Mouse (Mus musculus) forebrain, embryonic 13.5 days (tissue): ENCODE measurements at regions not wholly inside any gene's neighbourhood (a gene's known extent, or its start where the extent isn't known, plus 50 kb on each side); places are given as distances from the start of the nearest gene placed in this dataset.

ENCODE experiments used
- ATAC-seq: fragments of 200-750 bp; cut with Nextera tagmentation; 2 replicates; pipeline ENCODE4 v1.8.0; 2017
- H3K27ac ChIP-seq: fragments of 300-500 bp; sonication (generic); 2 replicates; pipeline ENCODE4 v1.5.1; 2015; ENCODE audit warnings: inconsistent platforms, mild to moderate bottlenecking, moderate library complexity
- H3K27me3 ChIP-seq: fragments of 300-500 bp; sonication (generic); 2 replicates; pipeline ENCODE4 v1.6.1; 2015; ENCODE audit warnings: mild to moderate bottlenecking, inconsistent platforms
- H3K36me3 ChIP-seq: fragments of 300-500 bp; sonication (generic); 2 replicates; pipeline ENCODE4 v1.6.1; 2015; ENCODE audit warnings: mild to moderate bottlenecking, inconsistent platforms; ENCODE audit not compliant: poor library complexity, severe bottlenecking
- H3K4me1 ChIP-seq: fragments of 300-500 bp; sonication (generic); 2 replicates; pipeline ENCODE4 v1.6.1; 2015; ENCODE audit warnings: inconsistent platforms
- H3K4me2 ChIP-seq: fragments of 300-500 bp; sonication (generic); 2 replicates; pipeline ENCODE4 v1.6.1; 2015; ENCODE audit warnings: inconsistent platforms, mild to moderate bottlenecking, moderate library complexity
- H3K4me3 ChIP-seq: fragments of 300-500 bp; sonication (generic); 2 replicates; pipeline ENCODE4 v1.5.1; 2015; ENCODE audit warnings: mild to moderate bottlenecking, inconsistent platforms
- H3K9ac ChIP-seq: fragments of 300-500 bp; sonication (generic); 2 replicates; pipeline ENCODE4 v1.6.1; 2015; ENCODE audit warnings: mild to moderate bottlenecking, inconsistent platforms
- H3K9me3 ChIP-seq: fragments of 300-500 bp; sonication (generic); replicated peaks from 2 replicates; pipeline ENCODE4 v1.6.1; 2016; ENCODE audit warnings: inconsistent platforms
- WGBS: fragments of 180-500 bp; shearing (Covaris S2); methylation state at CpG from one replicate; pipeline ENCODE4 v1.1.7; 2015; 5-methylcytosine and 5-hydroxymethylcytosine counted together

DNA sequence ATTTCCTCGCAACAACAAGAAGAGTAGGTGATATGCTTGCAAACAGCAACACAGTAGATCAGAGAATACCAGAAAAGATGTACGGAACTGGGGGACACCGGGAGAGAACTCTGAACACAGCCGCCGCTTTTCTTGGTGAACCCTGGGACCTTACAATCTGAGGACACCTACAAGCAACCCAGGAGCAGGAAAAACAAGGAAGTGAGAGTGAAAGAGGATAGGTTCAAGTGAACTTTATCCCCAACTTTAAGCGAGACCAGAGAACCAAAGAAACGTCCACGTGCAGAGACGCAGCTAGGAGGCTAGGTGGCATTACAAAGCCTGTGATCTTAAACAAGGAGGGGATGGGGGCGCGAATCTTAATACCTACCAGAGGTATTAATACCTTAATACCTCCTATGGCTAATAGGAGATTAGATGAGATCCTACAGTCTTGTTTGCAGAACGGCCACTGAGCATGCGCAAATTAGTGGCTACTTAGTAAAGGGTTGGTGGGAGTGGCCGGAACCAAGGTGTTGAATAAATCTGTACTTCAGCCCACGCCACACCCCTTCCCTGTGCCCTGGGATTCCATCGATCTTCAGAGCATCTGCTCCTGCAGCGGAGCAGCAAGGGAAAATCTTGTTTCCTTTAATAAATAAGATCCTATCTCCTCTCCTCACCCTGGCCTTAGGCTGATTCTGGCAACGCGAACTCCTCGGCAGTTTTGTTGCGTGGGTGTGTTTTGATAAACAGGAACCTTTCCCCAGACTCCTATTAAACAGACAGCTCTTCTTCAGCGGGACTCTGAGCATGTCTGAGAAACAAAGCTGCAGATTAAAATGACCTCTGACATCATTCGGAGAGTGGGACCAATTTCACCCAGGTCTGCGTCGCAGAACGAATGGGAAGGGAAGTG lies 64.6 kb upstream of the Cdh5 start:
- Histone ChIP-seq H3K36me3 (no peaks in the 10 kb centered on the region), H3K9me3 (no peaks in the 10 kb centered on the region), H3K4me2 (no peak overlapping the region), H3K27me3 (no peaks in the 10 kb centered on the region), H3K4me3 (no peak overlapping the region), H3K27ac (no peak overlapping the region), H3K4me1 (peaks cover 10% of the 10 kb centered on the region), H3K9ac (no peak overlapping the region)
- WGBS = 82% methylated on average over 26 of the region's 26 CpGs
- no peak for ATAC-seq

DNA sequence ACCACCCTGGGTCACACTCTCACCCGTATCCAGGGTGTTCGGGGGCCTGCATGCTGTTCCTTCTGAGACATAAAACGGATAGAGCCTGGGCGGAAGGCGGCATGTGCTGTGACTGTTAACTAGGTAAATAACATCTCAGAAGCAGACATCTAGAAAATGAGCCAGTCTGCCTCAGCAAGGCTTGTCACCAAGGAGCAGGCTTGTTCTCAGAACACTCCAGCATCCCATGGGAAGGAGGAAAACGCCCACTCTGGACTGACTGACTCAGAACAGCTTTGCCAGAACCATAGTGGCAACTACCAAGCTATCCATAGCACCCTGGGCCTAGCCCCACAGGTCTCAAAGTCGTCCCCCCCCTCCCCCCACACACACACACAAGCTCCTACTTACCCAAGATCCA lies 63.8 kb upstream of the Cdh5 start:
- H3K4me1 ChIP-seq = peaks cover 10% of the 10 kb centered on the region
- 83% methylated on average over 7 of the region's 7 CpGs for WGBS

DNA sequence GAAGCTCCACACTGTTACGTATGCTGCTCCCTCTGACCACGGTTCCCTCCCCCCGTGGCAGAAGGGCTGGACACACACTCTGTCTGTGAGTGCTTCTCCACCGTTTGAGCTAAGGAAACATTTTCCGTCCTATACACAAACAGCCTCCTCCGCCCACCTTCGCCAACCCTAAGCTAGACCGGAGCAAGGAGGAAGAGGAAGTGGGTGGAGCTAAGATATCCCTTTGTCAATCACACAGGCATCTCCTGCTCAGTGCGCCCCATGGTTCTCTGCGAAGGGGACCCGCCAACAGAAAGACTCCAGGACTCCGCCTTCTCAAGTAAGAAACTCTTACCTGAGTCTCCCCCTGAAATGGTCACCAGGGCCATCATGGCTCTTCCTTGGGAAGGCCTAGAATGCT lies 61.9 kb upstream of the Cdh5 start:
- Histone ChIP-seq H3K4me2 (no peak overlapping the region), H3K4me3 (no peak overlapping the region), H3K27me3 (no peaks in the 10 kb centered on the region), H3K4me1 (peaks cover 10% of the 10 kb centered on the region), H3K9ac (no peak overlapping the region), H3K9me3 (no peaks in the 10 kb centered on the region), H3K27ac (no peak overlapping the region), H3K36me3 (no peaks in the 10 kb centered on the region)
- 87% methylated on average over 12 of the region's 12 CpGs for WGBS
- ATAC-seq = 0 out of 2 replicates have a peak, but pooled peaks have one; percentile 23

More for the DNA sequence above, 63.8 kb upstream of the Cdh5 start:
- no peaks in the 10 kb centered on the region for H3K36me3 ChIP-seq
- no peaks in the 10 kb centered on the region for H3K27me3 ChIP-seq
- no peak overlapping the region for H3K4me2 ChIP-seq
- H3K4me3 ChIP-seq = no peak overlapping the region
- H3K9me3 ChIP-seq = no peaks in the 10 kb centered on the region
- H3K27ac ChIP-seq = no peak overlapping the region
- H3K9ac ChIP-seq = no peak overlapping the region
- ATAC-seq = no peak

DNA sequence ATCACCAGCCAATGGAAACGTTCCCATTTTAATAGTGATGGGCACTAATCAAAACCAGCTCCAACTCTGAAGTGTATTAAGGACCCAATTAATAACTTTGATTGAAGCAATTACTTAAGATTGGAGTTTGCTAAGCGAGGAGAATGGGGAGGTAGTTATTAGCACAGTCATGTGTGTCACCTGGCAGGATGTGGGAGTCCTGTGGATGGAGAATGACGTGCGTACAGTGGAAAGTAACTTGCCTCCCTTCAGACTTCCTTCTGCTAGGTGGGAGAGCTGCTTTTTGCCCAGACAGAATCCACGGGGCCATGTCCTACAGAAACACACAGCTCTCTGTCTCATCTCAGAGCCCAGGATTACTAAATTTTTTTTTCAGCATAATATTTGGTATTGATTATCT lies 59.9 kb upstream of the Cdh5 start:
- Histone ChIP-seq H3K4me2 (no peak overlapping the region), H3K9ac (no peak overlapping the region), H3K27me3 (no peaks in the 10 kb centered on the region), H3K9me3 (no peaks in the 10 kb centered on the region), H3K4me1 (peaks cover 10% of the 10 kb centered on the region), H3K27ac (no peak overlapping the region), H3K4me3 (no peak overlapping the region), H3K36me3 (no peaks in the 10 kb centered on the region)
- ATAC-seq = no peak
- 61% methylated on average over 5 of the region's 5 CpGs for WGBS

DNA sequence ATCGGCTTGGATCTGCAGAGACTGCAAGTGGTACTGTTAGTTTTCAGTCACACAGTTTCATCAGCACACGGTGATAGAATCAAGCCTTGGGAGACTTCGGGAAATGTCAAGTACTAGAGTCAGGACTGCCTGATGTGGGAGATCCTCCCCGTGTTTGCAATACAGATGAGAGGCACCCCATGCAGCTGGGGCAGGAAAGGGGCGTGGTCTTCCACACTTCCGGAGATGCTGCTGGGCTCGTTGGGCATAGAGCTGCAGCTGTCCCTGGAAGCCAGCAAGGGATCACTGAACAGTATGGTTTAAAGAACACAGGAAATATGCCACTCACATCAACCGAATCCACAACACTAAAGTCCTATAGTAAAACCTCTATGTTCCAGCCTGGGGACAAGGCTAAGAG lies 59.0 kb upstream of the Cdh5 start:
- Histone ChIP-seq H3K4me1 (peaks cover 10% of the 10 kb centered on the region), H3K4me2 (no peak overlapping the region), H3K27ac (no peak overlapping the region)

DNA sequence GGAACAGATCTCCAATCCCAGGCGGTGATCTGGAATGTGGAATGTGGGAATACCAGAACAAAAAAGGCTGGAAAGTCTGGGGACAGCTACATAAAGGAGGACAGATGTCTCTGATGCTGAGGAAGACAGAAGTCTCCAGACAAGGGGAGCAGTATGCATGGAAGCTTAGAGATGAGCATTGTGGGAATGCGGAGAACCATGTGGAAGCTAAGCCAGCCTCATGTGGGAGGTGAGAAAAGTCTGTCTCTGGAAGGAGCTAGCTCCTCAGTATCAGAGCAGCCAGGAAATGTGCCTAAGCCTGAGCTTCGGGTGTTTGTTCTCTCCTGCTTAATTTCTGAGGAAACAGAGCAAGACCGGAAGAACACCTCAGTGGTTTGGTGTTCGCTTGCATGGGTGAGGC lies 53.4 kb upstream of the Cdh5 start:
- no peaks in the 10 kb centered on the region for H3K27me3 ChIP-seq
- no peak overlapping the region for H3K4me2 ChIP-seq
- no peaks in the 10 kb centered on the region for H3K4me1 ChIP-seq
- H3K9me3 ChIP-seq = no peaks in the 10 kb centered on the region
- H3K9ac ChIP-seq = no peak overlapping the region
- no peaks in the 10 kb centered on the region for H3K36me3 ChIP-seq
- no peak overlapping the region for H3K4me3 ChIP-seq
- ATAC-seq = no peak
- 83% methylated on average over 5 of the region's 5 CpGs for WGBS
- no peak overlapping the region for H3K27ac ChIP-seq

More for the DNA sequence above, 59.0 kb upstream of the Cdh5 start:
- Histone ChIP-seq H3K4me3 (no peak overlapping the region), H3K27me3 (no peaks in the 10 kb centered on the region), H3K9ac (no peak overlapping the region), H3K36me3 (no peaks in the 10 kb centered on the region), H3K9me3 (no peaks in the 10 kb centered on the region)
- ATAC-seq = no peak
- whole genome bisulfite sequencing = 49% methylated on average over 8 of the region's 8 CpGs

DNA sequence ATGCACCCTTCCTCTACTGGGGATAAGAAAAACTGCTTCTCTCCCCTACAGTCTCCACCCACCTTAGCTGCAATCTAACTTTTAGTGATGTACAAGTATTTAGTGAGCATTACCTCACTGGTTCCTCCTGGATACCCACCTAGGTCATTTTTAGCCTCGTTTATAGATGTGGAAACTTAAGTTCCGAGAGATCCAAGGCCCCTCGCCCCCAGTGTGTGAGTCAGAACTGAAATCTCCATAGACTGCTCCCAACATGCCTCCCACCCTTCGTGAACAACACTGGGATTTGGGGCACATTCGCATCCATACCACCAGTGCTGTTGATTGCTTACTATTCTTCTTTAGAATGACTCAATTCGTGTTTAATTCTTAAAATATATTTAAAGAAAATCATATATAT lies 52.2 kb upstream of the Cdh5 start:
- Histone ChIP-seq H3K27ac (no peak overlapping the region), H3K9ac (no peak overlapping the region), H3K4me1 (no peaks in the 10 kb centered on the region), H3K4me2 (no peak overlapping the region), H3K36me3 (no peaks in the 10 kb centered on the region), H3K9me3 (no peaks in the 10 kb centered on the region; the same call in 1 of the 2 replicates), H3K4me3 (no peak overlapping the region), H3K27me3 (no peaks in the 10 kb centered on the region)
- 88% methylated on average over 6 of the region's 6 CpGs for WGBS
- no peak for ATAC-seq

DNA sequence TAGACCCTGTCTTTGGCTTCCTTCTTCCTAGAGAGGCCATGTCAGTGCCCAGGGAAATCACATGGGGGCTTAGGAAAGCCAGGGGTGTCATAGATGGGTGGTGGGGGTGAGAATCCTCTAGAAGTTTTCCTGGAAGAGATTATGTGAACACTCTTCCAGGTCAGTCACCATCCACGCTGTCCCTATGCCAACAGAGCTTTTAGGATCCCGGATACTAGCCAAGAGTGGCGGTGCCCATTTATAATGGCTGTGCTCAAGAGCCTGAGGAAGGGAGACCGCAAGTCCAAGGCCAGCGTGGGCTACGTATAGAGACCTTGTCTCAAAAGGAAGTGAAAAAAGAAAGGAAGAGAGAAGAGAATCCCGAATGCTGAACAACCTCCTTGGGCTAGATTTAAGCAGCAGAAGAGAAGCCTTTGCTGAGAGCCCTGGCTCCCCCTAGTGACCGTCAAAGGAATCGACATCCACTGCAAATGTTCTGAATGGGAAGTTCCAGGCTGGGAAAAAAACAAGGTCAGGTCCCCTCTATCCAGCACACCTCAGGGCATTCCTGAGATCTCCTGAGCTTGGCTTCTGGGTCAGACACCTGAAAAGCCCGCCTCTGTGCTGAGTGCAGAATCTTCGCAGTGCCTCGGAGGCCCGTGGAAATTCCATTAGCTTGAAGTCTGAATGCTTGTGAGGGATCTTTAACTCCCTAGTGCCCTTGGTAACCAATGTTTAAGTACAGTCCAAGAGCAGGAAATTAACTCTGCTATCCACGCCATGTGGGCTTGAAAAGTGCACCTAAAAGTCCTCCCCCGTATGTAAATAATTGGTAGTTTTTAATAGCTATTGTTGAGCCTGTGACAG lies 50.5 kb upstream of the Cdh5 start:
- H3K4me3 ChIP-seq = no peak overlapping the region
- no peaks in the 10 kb centered on the region for H3K27me3 ChIP-seq
- H3K4me2 ChIP-seq = no peak overlapping the region
- WGBS = 33% methylated on average over 15 of the region's 15 CpGs
- H3K4me1 ChIP-seq = no peaks in the 10 kb centered on the region
- no peaks in the 10 kb centered on the region for H3K36me3 ChIP-seq
- H3K27ac ChIP-seq = no peak overlapping the region
- ATAC-seq = peak; percentile 71
- H3K9ac ChIP-seq = no peak overlapping the region
- no peaks in the 10 kb centered on the region; the same call in 1 of the 2 replicates for H3K9me3 ChIP-seq

DNA sequence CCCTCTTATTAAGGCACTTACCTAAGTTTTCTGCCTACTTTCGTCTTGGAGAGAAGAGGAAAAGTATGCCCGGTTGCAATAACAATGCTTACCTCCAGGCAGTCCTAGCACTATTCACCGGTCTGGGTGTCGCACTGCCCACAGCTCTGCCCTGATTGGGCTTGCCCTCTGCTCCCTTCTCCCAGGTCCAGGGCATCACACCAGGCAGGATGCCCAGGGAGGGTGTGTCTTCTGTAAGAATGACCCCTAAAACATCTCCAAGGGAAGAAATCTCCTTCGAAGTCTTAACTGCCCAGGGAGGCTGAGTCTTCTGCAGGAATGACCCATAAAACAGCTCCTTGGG lies 49.9 kb upstream of the Cdh5 start:
- no peaks in the 10 kb centered on the region for H3K27me3 ChIP-seq
- H3K9me3 ChIP-seq = no peaks in the 10 kb centered on the region; the same call in 1 of the 2 replicates
- no peak overlapping the region for H3K4me2 ChIP-seq
- no peak overlapping the region for H3K9ac ChIP-seq
- ATAC-seq = 0 out of 2 replicates have a peak, but pooled peaks have one; percentile 16
- WGBS = 54% methylated on average over 5 of the region's 5 CpGs
- no peaks in the 10 kb centered on the region for H3K36me3 ChIP-seq
- H3K27ac ChIP-seq = no peak overlapping the region
- H3K4me3 ChIP-seq = no peak overlapping the region
- H3K4me1 ChIP-seq = no peaks in the 10 kb centered on the region
